Mouse (Mus musculus) lung, embryonic 14.5 days (tissue): ENCODE data around the gene Hoxa13. TPM values are rescaled to one million over a fixed set of nuclear protein-coding genes. Genes with fewer than 3 reads are reported as not detected.

Experiments used
- ATAC-seq: fragments of 200-750 bp; cut with Nextera tagmentation; 2 replicates; pipeline ENCODE4 v1.8.0; 2017; ENCODE audit warnings: mild to moderate bottlenecking, moderate TSS enrichment, moderate library complexity; ENCODE audit not compliant: insufficient read depth
- DNase-seq: peaks from one replicate; pipeline ENCODE4 v3.0.0-alpha.2; 2015
- H3K27ac ChIP-seq: fragments of 300-500 bp; sonication (generic); 2 replicates; pipeline ENCODE4 v1.5.1; 2014; ENCODE audit warnings: low read depth, mild to moderate bottlenecking, moderate library complexity
- H3K27me3 ChIP-seq: fragments of 300-500 bp; sonication (generic); 2 replicates; pipeline ENCODE4 v1.6.1; 2014; ENCODE audit warnings: low read length, control low read depth; ENCODE audit not compliant: insufficient read depth
- H3K36me3 ChIP-seq: fragments of 300-500 bp; sonication (generic); 2 replicates; pipeline ENCODE4 v1.6.1; 2014; ENCODE audit warnings: control low read depth; ENCODE audit not compliant: insufficient read depth
- H3K4me1 ChIP-seq: fragments of 300-500 bp; sonication (generic); 2 replicates; pipeline ENCODE4 v1.6.1; 2014; ENCODE audit warnings: antibody characterized with exemption, control low read depth; ENCODE audit not compliant: insufficient read depth
- H3K4me2 ChIP-seq: fragments of 300-500 bp; sonication (generic); 2 replicates; pipeline ENCODE4 v1.6.1; 2014; ENCODE audit warnings: mild to moderate bottlenecking
- H3K4me3 ChIP-seq: fragments of 300-500 bp; sonication (generic); 2 replicates; pipeline ENCODE4 v1.5.1; 2014; ENCODE audit warnings: low read depth, low read length
- H3K9ac ChIP-seq: fragments of 300-500 bp; sonication (generic); 2 replicates; pipeline ENCODE4 v1.6.1; 2014
- H3K9me3 ChIP-seq: fragments of 300-500 bp; sonication (generic); 2 replicates; pipeline ENCODE4 v1.6.1; 2016; ENCODE audit warnings: low read depth, low read length, control low read depth
- CTCF ChIP-seq: IDR thresholded peaks from 2 replicates; pipeline ENCODE4 v1.5.1; 2016; ENCODE audit warnings: antibody characterized with exemption, low read depth
- WGBS: fragments of 180-500 bp; shearing (Covaris S2); extraction: QIAGEN DNeasy Blood & Tissue Kit; methylation state at CpG from one replicate; pipeline ENCODE4 v1.1.7; 2014; 5-methylcytosine and 5-hydroxymethylcytosine counted together
- polyA plus RNA-seq: library from polyadenylated mRNA; unstranded; fragments of >200 nt; fragmentation: Nextera tagmentation; extraction: Ambion mirVana; gene quantifications from 2 replicates; pipeline ENCODE4 v1.2.1, GENCODE M21; 2014

Hoxa13 gene
- polyA plus RNA-seq, 1 experiment from 2014 or later = not detected

DNA sequence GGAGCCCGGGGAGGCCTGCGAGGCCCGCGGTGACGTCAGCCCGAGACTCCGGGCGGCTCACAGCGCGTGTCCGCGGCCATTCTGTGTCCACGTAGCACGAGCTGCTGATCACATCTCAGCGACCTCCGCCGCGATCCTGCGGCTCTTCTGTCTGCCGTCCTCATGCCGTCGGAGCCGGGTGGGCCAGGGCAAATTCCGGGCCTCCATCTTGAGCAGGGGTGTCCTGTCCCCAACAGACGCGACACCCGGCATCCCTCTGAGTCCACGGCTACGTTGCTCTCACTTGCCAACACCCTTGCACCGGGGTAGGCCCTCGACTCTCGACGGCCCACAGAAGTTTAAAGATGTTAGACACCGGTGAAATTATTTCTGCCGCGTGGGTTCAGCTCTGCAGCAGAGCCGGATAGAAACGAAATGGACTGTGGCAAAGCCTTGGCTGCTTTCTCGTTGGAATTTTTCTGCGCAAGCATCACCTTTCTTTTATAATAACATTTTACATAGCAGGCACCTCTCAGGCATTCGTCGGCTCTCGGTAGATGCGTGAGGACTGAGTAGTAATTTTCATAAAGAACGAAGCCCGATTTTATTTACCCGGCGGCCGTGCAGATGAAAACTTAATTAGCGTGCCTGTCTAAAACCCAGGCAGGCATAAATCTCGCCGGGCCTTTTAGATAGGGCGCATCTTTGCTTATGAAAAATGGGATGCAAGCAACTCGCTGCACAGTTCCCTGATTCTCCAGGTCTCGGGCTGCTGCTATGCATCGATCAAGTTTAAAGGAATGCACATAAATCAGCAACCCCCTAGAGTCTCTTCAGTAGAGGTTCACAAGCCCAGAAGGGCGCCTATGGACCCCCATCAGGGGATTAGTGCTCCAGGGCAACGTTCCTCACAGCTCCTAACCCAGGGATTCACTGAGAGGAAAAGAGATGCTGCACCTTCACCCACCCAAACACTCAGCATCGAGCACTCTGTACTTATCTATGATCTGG lies 6.9 kb downstream of the Hoxa13 start:
- peak; percentile 41; the same call in 1 of the 2 replicates for ATAC-seq
- no peak overlapping the region for H3K27ac ChIP-seq
- H3K4me3 ChIP-seq = no peak overlapping the region
- no peaks in the 10 kb centered on the region for H3K4me1 ChIP-seq
- no peaks in the 10 kb centered on the region for H3K36me3 ChIP-seq
- no peak for TF ChIP-seq CTCF
- H3K9me3 ChIP-seq = no peaks in the 10 kb centered on the region
- H3K9ac ChIP-seq = no peak overlapping the region
- peak overlapping the region; percentile 45 for H3K4me2 ChIP-seq
- peaks cover 95% of the 10 kb centered on the region for H3K27me3 ChIP-seq
- DNase-seq = no peak
- 1% methylated on average over 59 of the region's 59 CpGs for WGBS

DNA sequence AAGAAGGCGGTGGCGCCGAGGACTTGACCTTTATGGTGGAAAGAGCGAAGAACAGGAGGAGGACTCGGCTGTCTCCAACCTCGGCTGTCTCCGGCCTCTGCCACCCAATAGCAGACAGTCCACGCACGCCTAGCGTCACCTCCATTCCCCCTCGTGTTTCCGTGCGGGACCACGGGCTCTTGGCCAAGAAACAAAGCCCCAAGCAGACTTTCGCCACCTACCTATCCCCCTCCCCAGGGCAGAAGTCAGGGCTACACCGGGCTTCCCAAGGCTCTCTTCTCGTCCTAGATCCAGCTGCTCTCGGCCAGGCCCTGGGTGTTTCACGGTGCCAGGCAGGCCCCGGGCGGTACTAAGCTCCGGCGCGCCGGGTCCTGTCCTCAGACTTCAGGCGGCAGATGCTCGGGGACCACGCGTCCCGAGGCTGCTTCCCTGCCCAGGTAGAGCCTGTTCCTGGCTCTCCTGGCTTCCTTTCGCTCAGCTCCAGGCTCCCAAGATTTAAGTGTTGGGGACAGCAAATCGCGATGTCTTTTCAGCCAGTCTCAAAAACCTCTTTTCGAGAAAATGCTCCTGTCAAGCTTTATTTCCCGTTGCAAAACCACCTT lies 7.8 kb downstream of the Hoxa13 start:
- WGBS = 2% methylated on average over 35 of the region's 35 CpGs
- Histone ChIP-seq H3K4me1 (no peaks in the 10 kb centered on the region), H3K27me3 (peaks cover 95% of the 10 kb centered on the region), H3K27ac (no peak overlapping the region), H3K4me3 (0 out of 2 replicates have a peak overlapping the region, but pooled peaks have one; percentile 3), H3K36me3 (no peaks in the 10 kb centered on the region), H3K9ac (no peak overlapping the region), H3K9me3 (no peaks in the 10 kb centered on the region), H3K4me2 (no peak overlapping the region; the same call in 1 of the 2 replicates)
- ATAC-seq (no peak), DNase-seq (no peak)
- no peak for TF ChIP-seq CTCF

DNA sequence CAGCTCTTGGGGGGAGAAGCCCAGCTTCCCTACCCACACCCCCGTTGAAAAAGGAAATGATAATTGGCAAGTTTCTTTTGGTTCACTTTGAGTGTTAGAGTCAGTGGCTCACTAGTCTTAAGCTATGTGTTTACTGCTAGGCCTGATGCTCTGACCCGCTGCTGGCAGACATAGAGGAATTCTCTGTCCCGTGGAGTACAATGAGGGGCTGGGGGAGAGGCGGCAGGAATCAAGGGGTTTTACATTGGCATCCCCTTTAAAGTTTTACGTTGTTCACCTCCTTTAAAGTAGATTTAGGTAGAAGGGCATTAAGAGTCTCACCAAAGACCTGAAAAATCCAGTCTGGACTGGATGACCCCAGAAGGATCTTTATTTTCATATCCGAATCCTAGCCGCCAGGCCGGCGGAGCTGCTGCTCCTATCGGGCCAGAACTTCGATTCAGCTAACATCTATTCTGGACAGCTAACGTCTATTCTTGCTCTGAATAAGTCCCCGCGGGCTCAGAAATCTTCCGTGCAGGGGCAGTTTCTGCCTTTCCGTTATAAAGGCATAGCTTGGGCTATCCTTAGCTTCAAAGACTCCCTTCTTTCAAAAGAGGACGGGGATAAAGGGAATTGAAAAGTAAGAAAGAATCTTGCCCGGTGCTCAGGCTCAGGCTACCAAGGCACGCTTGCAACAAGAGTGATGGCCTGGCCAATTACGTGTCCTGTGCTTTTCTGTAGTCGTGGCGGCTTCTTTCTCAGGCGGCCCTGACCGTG lies 8.5 kb downstream of the Hoxa13 start:
- H3K4me2 ChIP-seq = no peak overlapping the region
- H3K9me3 ChIP-seq = no peaks in the 10 kb centered on the region
- peaks cover 96% of the 10 kb centered on the region for H3K27me3 ChIP-seq
- no peak overlapping the region for H3K9ac ChIP-seq
- H3K4me1 ChIP-seq = no peaks in the 10 kb centered on the region
- DNase-seq = no peak
- H3K4me3 ChIP-seq = 0 out of 2 replicates have a peak overlapping the region, but pooled peaks have one; percentile 3
- 6% methylated on average over 24 of the region's 24 CpGs for WGBS
- ATAC-seq = no peak
- H3K36me3 ChIP-seq = no peaks in the 10 kb centered on the region
- TF ChIP-seq CTCF = no peak
- H3K27ac ChIP-seq = no peak overlapping the region

DNA sequence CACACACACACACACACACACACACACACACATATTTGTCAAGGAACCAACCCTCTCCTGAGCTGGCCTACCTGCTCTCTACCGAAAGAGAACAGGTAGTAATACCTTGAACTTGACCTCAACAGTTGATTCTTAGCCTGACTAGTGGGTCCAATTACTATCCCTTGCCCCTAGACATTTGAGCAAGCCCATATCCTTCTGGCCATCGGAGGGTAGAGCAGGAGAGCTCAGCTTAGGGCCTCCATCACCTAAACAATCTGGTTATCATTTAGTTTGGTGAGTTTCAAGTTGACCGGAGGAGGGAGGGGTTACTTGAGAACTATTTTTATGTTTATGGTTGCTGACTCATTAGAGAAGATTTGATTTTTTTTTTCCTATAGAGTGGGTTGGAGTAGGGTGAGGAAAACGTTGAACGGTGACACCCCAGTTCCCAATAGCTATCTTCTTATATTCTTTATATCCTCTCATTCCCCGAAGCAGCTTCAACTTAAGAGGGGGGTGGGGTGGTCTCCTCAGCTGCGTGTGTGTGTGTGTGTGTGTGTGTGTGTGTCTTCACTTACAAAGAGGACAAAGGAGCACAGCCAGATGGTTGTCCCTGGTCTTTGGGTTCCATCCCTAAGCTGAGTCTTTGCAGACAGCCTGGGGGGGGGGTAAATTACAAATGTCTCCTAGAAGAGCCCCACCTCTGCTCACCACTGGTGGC lies 9.4 kb downstream of the Hoxa13 start:
- H3K4me2 ChIP-seq = no peak overlapping the region
- no peak for TF ChIP-seq CTCF
- H3K9me3 ChIP-seq = no peaks in the 10 kb centered on the region
- 9% methylated on average over 7 of the region's 7 CpGs for WGBS
- H3K36me3 ChIP-seq = no peaks in the 10 kb centered on the region
- H3K4me3 ChIP-seq = no peak overlapping the region
- DNase-seq (no peak), ATAC-seq (no peak)
- H3K4me1 ChIP-seq = no peaks in the 10 kb centered on the region
- no peak overlapping the region for H3K27ac ChIP-seq
- H3K9ac ChIP-seq = no peak overlapping the region
- peaks cover 97% of the 10 kb centered on the region for H3K27me3 ChIP-seq

DNA sequence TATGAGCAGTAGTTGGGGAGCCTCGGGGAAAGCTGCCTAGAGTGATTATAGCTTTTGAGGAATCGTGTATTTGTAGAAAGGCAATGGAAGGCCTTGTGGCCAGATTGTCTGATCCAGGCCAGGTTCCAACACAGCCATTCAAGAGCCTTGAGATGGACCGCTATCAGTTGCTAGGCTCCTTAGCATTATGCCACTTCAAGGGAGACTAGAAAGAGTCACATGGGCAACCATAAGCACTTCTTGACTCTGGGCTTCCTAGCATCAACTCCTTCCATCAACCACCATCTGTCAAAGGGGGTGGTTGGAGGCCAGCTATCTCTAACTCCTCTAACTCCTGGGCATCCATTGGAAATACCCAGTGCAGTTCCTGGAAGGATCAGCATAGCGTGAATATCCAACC lies 10.9 kb downstream of the Hoxa13 start:
- H3K27me3 ChIP-seq = peaks cover 99% of the 10 kb centered on the region
- H3K27ac ChIP-seq = no peak overlapping the region
- no peak for TF ChIP-seq CTCF
- no peak overlapping the region for H3K9ac ChIP-seq
- 4% methylated on average over 4 of the region's 4 CpGs for WGBS
- no peak overlapping the region for H3K4me3 ChIP-seq
- H3K36me3 ChIP-seq = no peaks in the 10 kb centered on the region
- DNase-seq = no peak
- no peaks in the 10 kb centered on the region for H3K9me3 ChIP-seq
- no peaks in the 10 kb centered on the region for H3K4me1 ChIP-seq
- no peak for ATAC-seq
- H3K4me2 ChIP-seq = no peak overlapping the region

DNA sequence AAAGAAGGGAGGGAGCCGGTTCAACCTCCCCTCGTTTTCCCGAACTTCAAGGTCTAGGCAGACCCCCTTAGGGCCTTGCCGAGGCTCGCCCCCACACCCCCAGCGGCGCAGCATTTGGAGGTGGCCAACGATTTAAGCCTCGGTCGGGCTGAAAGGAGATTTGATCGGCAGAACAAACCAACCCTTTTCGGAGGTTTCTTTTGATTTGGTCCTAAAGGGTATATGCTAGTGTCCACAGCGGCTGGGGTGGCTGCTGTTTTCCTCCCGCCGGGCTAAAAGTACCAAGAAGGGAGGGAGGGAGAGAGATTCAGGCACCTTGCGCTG lies 11.3 kb downstream of the Hoxa13 start:
- Histone ChIP-seq H3K4me3 (no peak overlapping the region), H3K4me2 (no peak overlapping the region), H3K4me1 (no peaks in the 10 kb centered on the region), H3K27ac (no peak overlapping the region), H3K9me3 (no peaks in the 10 kb centered on the region), H3K36me3 (no peaks in the 10 kb centered on the region), H3K9ac (no peak overlapping the region), H3K27me3 (peaks cover 99% of the 10 kb centered on the region)
- under 1% methylated on average over 16 of the region's 16 CpGs for WGBS
- TF ChIP-seq CTCF = no peak
- DNase-seq (no peak), ATAC-seq (no peak)
